Comparison of ENCODE assay signal across 12 mouse cellular contexts in genomic region chr4:125534449-125534848, GRCm38 (mm10). TPM values are rescaled to one million over a fixed set of nuclear protein-coding genes. Genes with fewer than 3 reads are reported as not detected.
DNase-seq lines count a peak whose midpoint lies in the region; ATAC-seq lines count a peak whose summit lies in the region.
"Had no signal": no experiment of that assay in that cellular context is flagged by ENCODE, and none has a peak within 500 bp of the region (broad histone marks: within the 10 kb centered on the region; RNA-seq: fewer than 3 reads in every experiment).

No protein-coding gene starts in this region.

- DNase-seq in adrenal gland, adult 2 months = peak; percentile 91
- peak; percentile 38 to 42 for DNase-seq in cerebellum, postnatal 10 days
- peak; percentile 66 for DNase-seq in hindbrain, embryonic 11.5 days (ENCODE audit: low spot score)
- DNase-seq in neural tube, embryonic 10.5 days (ENCODE audit: extremely low spot score, low spot score) = peak; percentile 41
- DNase-seq in gastrocnemius, adult 18-20 months (ENCODE audit: low spot score) = no peak
- no peak for DNase-seq in kidney, postnatal 10 days
- no peak for DNase-seq in layer of hippocampus, postnatal 25 days (ENCODE audit: extremely low spot score in 1 of 2, low spot score in 1 of 2)
- no peak for DNase-seq in heart, embryonic 10.5 days (ENCODE audit: low spot score)
- DNase-seq: kidney, adult 11 months had no signal

- H3K27ac ChIP-seq in hindbrain, embryonic 11.5 days (ENCODE audit: low read depth, low read length) = peak overlapping the region; percentile 56
- no peak overlapping the region for H3K27ac ChIP-seq in heart, embryonic 10.5 days
- H3K27ac ChIP-seq: liver, embryonic 14.5 days; stomach, postnatal 0 days had no signal

- H3K9me3 ChIP-seq in hindbrain, embryonic 11.5 days (ENCODE audit: control insufficient read depth, low read length) = no peaks in the 10 kb centered on the region
- no peaks in the 10 kb centered on the region for H3K9me3 ChIP-seq in heart, embryonic 10.5 days

- H3K4me2 ChIP-seq in hindbrain, embryonic 11.5 days (replicated peaks; ENCODE audit: low read depth, low read length) = no peak overlapping the region

- no peak overlapping the region for H3K9ac ChIP-seq in hindbrain, embryonic 11.5 days (ENCODE audit: low read depth, low read length)
- H3K9ac ChIP-seq: liver, embryonic 14.5 days had no signal

- 2% methylated on average over 8 of the region's 8 CpGs for WGBS in hindbrain, embryonic 11.5 days
- 3% methylated on average over 8 of the region's 8 CpGs for WGBS in heart, embryonic 10.5 days

- H3K36me3 ChIP-seq in hindbrain, embryonic 11.5 days (ENCODE audit: control insufficient read depth, insufficient read depth, low read length) = no peaks in the 10 kb centered on the region
- H3K36me3 ChIP-seq in heart, embryonic 10.5 days = no peaks in the 10 kb centered on the region

- H3K27me3 ChIP-seq in hindbrain, embryonic 11.5 days (ENCODE audit: control insufficient read depth, insufficient read depth, low read length) = peaks cover 4% of the 10 kb centered on the region; the same call in 1 of the 2 replicates
- peaks cover 81% of the 10 kb centered on the region for H3K27me3 ChIP-seq in heart, embryonic 10.5 days (ENCODE audit: insufficient read depth, poor library complexity, severe bottlenecking)

- H3K4me1 ChIP-seq in hindbrain, embryonic 11.5 days (replicated peaks; ENCODE audit: control insufficient read depth, insufficient read depth, low read length) = peaks cover 13% of the 10 kb centered on the region
- peaks cover 13% of the 10 kb centered on the region for H3K4me1 ChIP-seq in heart, embryonic 10.5 days

- ATAC-seq in hindbrain, embryonic 11.5 days (ENCODE audit: low FRiP score) = peak; percentile 84

- no peak overlapping the region for H3K4me3 ChIP-seq in hindbrain, embryonic 11.5 days (ENCODE audit: low read depth, low read length)
- no peak overlapping the region for H3K4me3 ChIP-seq in heart, embryonic 10.5 days

RNA-seq across cellular contexts. Expression of gene Grik3, which starts 43.9 kb away (rescaled TPM):
- under 1 TPM; 0.35 to 0.37 TPM for total RNA-seq in adrenal gland, adult 2 months (2021)
- 0.26 and 0.30 TPM in 2 replicates for polyA plus RNA-seq in adrenal gland, adult 2 months (2012; rRNA removed)
- 2.1 and 2.9 TPM in 2 replicates for polyA plus RNA-seq in hindbrain, embryonic 11.5 days (2014; fragmentation: Nextera tagmentation; extraction: Ambion mirVana)
- total RNA-seq in gastrocnemius, adult 18-20 months (2021) = under 1 TPM; 0.12 to 0.18 TPM
- total RNA-seq in layer of hippocampus, postnatal 25 days (2021) = 10 to 100 TPM; 22.5 to 22.7 TPM
- 0.12 and 0.15 TPM in 2 replicates for polyA plus RNA-seq in heart, embryonic 10.5 days (2016; fragmentation: Nextera tagmentation; extraction: Ambion mirVana)
- total RNA-seq: granulocyte monocyte progenitor cell, adult 5-6 weeks had no signal

Comparison
In these comparisons a context has a peak if more than half of its experiments do, and no peak if none do; other contexts are left out.
1. DNase-seq: peak in adrenal gland, adult 2 months (single experiment), cerebellum, postnatal 10 days (2 of 2), hindbrain, embryonic 11.5 days (single experiment) and neural tube, embryonic 10.5 days (single experiment); none in gastrocnemius, adult 18-20 months (single experiment), kidney, postnatal 10 days (single experiment), layer of hippocampus, postnatal 25 days (0 of 2) and heart, embryonic 10.5 days (single experiment).
2. RNA of gene Grik3, which starts 43.9 kb away (total RNA-seq): 22.5 to 22.7 TPM in layer of hippocampus, postnatal 25 days; 0.35 to 0.37 TPM in adrenal gland, adult 2 months and 0.12 to 0.18 TPM in gastrocnemius, adult 18-20 months; every median in the first group is over 10 times any median in the second.